Mouse (Mus musculus) urinary bladder, postnatal 14 days (tissue): ENCODE data around the gene Srcap.

Experiments used
- DNase-seq: peaks from one replicate; pipeline ENCODE4 v3.0.0; 2021; ENCODE audit warnings: low spot score

The Srcap gene

GRCm38 (mm10) chr7:127574115-127574514 lies 62.3 kb downstream of the Srcap start:
- DNase-seq, result no peak

- DNase-seq, result no peak
These were observed 71.5 kb downstream of the Srcap start for GRCm38 (mm10) chr7:127583260-127583659.

- DNase-seq, result no peak
These were observed 73.2 kb downstream of the Srcap start for GRCm38 (mm10) chr7:127585031-127585430.

GRCm38 (mm10) chr7:127586149-127586548 lies 74.4 kb downstream of the Srcap start:
- no peak for DNase-seq

- DNase-seq, result no peak
These were observed 75.4 kb downstream of the Srcap start for GRCm38 (mm10) chr7:127587196-127587595.

- DNase-seq, result peak; percentile 94
These were observed 76.5 kb downstream of the Srcap start, which contains the start of the genes Ccdc189 and Rnf40 for GRCm38 (mm10) chr7:127588011-127588871. TSS of gene Ccdc189 (minus strand) at chr7:127588595. TSS of gene Rnf40 (plus strand) at chr7:127588767.

GRCm38 (mm10) chr7:127588901-127589300 lies 77.1 kb downstream of the Srcap start:
- no peak for DNase-seq

- no peak for DNase-seq
These were observed 77.9 kb downstream of the Srcap start for GRCm38 (mm10) chr7:127589637-127590036.

- no peak for DNase-seq
These were observed 79.3 kb downstream of the Srcap start for GRCm38 (mm10) chr7:127591108-127591507.

GRCm38 (mm10) chr7:127592575-127592974 lies 80.8 kb downstream of the Srcap start:
- DNase-seq, result no peak

- DNase-seq, result no peak
These were observed 85.0 kb downstream of the Srcap start for GRCm38 (mm10) chr7:127596747-127597146.

- DNase-seq, result no peak
These were observed 88.8 kb downstream of the Srcap start for GRCm38 (mm10) chr7:127600612-127601011.

- DNase-seq, result no peak
These were observed 90.0 kb downstream of the Srcap start for GRCm38 (mm10) chr7:127601735-127602134.

- no peak for DNase-seq
These were observed 91.1 kb downstream of the Srcap start for GRCm38 (mm10) chr7:127602903-127603302.

- no peak for DNase-seq
These were observed 92.5 kb downstream of the Srcap start for GRCm38 (mm10) chr7:127604256-127604655.

- no peak for DNase-seq
These were observed 95.4 kb downstream of the Srcap start for GRCm38 (mm10) chr7:127607150-127607549.
